Mouse (Mus musculus) CH12.LX (cell line): Measurements from ENCODE around the gene Tet3. TPM values are rescaled to one million over a fixed set of nuclear protein-coding genes. Genes with fewer than 3 reads are reported as not detected.

Experiments used
- DNase-seq: peaks from one replicate; pipeline ENCODE4 v3.0.0-alpha.2; 2013; ENCODE audit errors: extremely low read depth
- H3K27ac ChIP-seq: 2 replicates; pipeline ENCODE4 v1.5.1; 2012; ENCODE audit warnings: low read depth, mild to moderate bottlenecking, control low read depth, moderate library complexity; ENCODE audit not compliant: insufficient read depth
- H3K27me3 ChIP-seq: replicated peaks from 2 replicates; pipeline ENCODE3; 2012; ENCODE audit warnings: inconsistent platforms
- H3K36me3 ChIP-seq, 2 experiments: replicated peaks in 1 of 2; 2 replicates each; pipeline versions ENCODE3 to v1.6.1; 2012; ENCODE audit warnings: inconsistent platforms in 1 of 2, low read length in 1 of 2, mild to moderate bottlenecking in 1 of 2, mixed read lengths in 1 of 2, moderate library complexity in 1 of 2; ENCODE audit not compliant: control insufficient read depth in 1 of 2, insufficient read depth in 1 of 2
- H3K4me1 ChIP-seq, 2 experiments: 2 replicates each; pipeline ENCODE4 v1.6.1; 2012; ENCODE audit warnings: inconsistent platforms in 1 of 2, moderate library complexity in 1 of 2; ENCODE audit not compliant: insufficient read depth in 2 of 2, control insufficient read depth in 1 of 2
- H3K4me2 ChIP-seq: 2 replicates; pipeline ENCODE4 v1.6.1; 2012; ENCODE audit warnings: low read depth, mild to moderate bottlenecking, control low read depth; ENCODE audit not compliant: poor library complexity, insufficient read depth, severe bottlenecking
- H3K4me3 ChIP-seq, 3 experiments: fragments of 150-350 bp in 1 of 3; sonication (generic) in 1 of 3; replicated peaks in 1 of 3; 2 replicates each; pipeline versions ENCODE3 to v1.5.1; 2011 to 2012; ENCODE audit warnings: low read depth in 2 of 3, low read length in 2 of 3, mild to moderate bottlenecking in 2 of 3, moderate library complexity in 2 of 3, control low read depth in 1 of 3, improper control_type of control experiment in 1 of 3, inconsistent platforms in 1 of 3, mixed read lengths in 1 of 3; ENCODE audit not compliant: poor library complexity in 1 of 3
- H3K79me2 ChIP-seq: replicated peaks from 2 replicates; pipeline ENCODE4 v1.6.1; 2012; ENCODE audit warnings: mild to moderate bottlenecking, moderate library complexity; ENCODE audit not compliant: control insufficient read depth, poor library complexity, insufficient read depth, severe bottlenecking; ENCODE audit errors: extremely low read depth
- H3K9ac ChIP-seq: 2 replicates; pipeline ENCODE4 v1.6.1; 2012; ENCODE audit warnings: low read depth, mild to moderate bottlenecking, control low read depth, moderate library complexity; ENCODE audit not compliant: insufficient read depth
- H3K9me3 ChIP-seq: replicated peaks from 2 replicates; pipeline ENCODE3; 2012; ENCODE audit warnings: low read length, inconsistent platforms, mixed read lengths
- CTCF ChIP-seq, 2 experiments: IDR thresholded peaks in 1 of 2; conservative IDR thresholded peaks in 1 of 2; 2 replicates each; pipeline ENCODE4 v1.5.1; 2011 to 2012; ENCODE audit warnings: low read depth in 2 of 2, low read length in 2 of 2, improper control_type of control experiment in 1 of 2, inconsistent platforms in 1 of 2, mild to moderate bottlenecking in 1 of 2, moderate library complexity in 1 of 2
- E2F4 ChIP-seq: IDR thresholded peaks from 2 replicates; pipeline ENCODE4 v1.6.1; 2011; ENCODE audit warnings: low read depth, low read length, improper control_type of control experiment; ENCODE audit not compliant: insufficient replicate concordance
- ELF1 ChIP-seq: IDR thresholded peaks from 2 replicates; pipeline ENCODE4 v1.6.1; 2014; ENCODE audit warnings: low read depth, mild to moderate bottlenecking, inconsistent platforms, low read length, improper control_type of control experiment
- EP300 ChIP-seq: IDR thresholded peaks from 2 replicates; pipeline ENCODE4 v1.6.1; 2011; ENCODE audit warnings: low read length, improper control_type of control experiment
- ETS1 ChIP-seq: conservative IDR thresholded peaks from 2 replicates; pipeline ENCODE4 v1.6.1; 2012; ENCODE audit warnings: low read depth, mild to moderate bottlenecking, inconsistent platforms, low read length, improper control_type of control experiment, moderate library complexity
- GABPA ChIP-seq: IDR thresholded peaks from 2 replicates; pipeline ENCODE4 v1.6.1; 2012; ENCODE audit warnings: low read depth, low read length, improper control_type of control experiment, inconsistent platforms; ENCODE audit not compliant: insufficient replicate concordance
- IRF4 ChIP-seq: IDR thresholded peaks from 2 replicates; pipeline ENCODE4 v1.6.1; 2014; ENCODE audit warnings: low read depth, mild to moderate bottlenecking, inconsistent platforms, low read length, improper control_type of control experiment
- MAFK ChIP-seq: IDR thresholded peaks from 2 replicates; pipeline ENCODE4 v1.6.1; 2011; ENCODE audit warnings: low read length, improper control_type of control experiment; ENCODE audit not compliant: insufficient replicate concordance
- MAX ChIP-seq: IDR thresholded peaks from 2 replicates; pipeline ENCODE4 v1.6.1; 2011; ENCODE audit warnings: low read length, improper control_type of control experiment
- MAZ ChIP-seq: IDR thresholded peaks from 2 replicates; pipeline ENCODE4 v1.6.1; 2012; ENCODE audit warnings: low read depth, mild to moderate bottlenecking, inconsistent platforms, low read length, improper control_type of control experiment, moderate library complexity
- MEF2A ChIP-seq: IDR thresholded peaks from 2 replicates; pipeline ENCODE4 v1.6.1; 2014; ENCODE audit warnings: low read depth, mild to moderate bottlenecking, inconsistent platforms, low read length, improper control_type of control experiment, borderline replicate concordance
- NRF1 ChIP-seq: IDR thresholded peaks from 2 replicates; pipeline ENCODE4 v1.6.1; 2014; ENCODE audit warnings: low read depth, mild to moderate bottlenecking, inconsistent platforms, low read length, improper control_type of control experiment, moderate library complexity
- RCOR1 ChIP-seq: conservative IDR thresholded peaks from 2 replicates; pipeline ENCODE4 v1.6.1; 2012; ENCODE audit warnings: low read depth, mild to moderate bottlenecking, inconsistent platforms, low read length, improper control_type of control experiment
- SIN3A ChIP-seq: IDR thresholded peaks from 2 replicates; pipeline ENCODE4 v1.6.1; 2012; ENCODE audit warnings: low read length, improper control_type of control experiment, inconsistent platforms
- TBP ChIP-seq: conservative IDR thresholded peaks from 2 replicates; pipeline ENCODE4 v1.6.1; 2011; ENCODE audit warnings: low read depth, low read length, improper control_type of control experiment
- UBTF ChIP-seq: IDR thresholded peaks from 2 replicates; pipeline ENCODE4 v1.6.1; 2012; ENCODE audit warnings: low read depth, mild to moderate bottlenecking, inconsistent platforms, low read length, improper control_type of control experiment, moderate library complexity
- ZC3H11A ChIP-seq: IDR thresholded peaks from 2 replicates; pipeline ENCODE4 v1.6.1; 2012; ENCODE audit warnings: low read depth, mild to moderate bottlenecking, inconsistent platforms, low read length, improper control_type of control experiment
- ZNF384 ChIP-seq: IDR thresholded peaks from 2 replicates; pipeline ENCODE4 v1.6.1; 2012; ENCODE audit warnings: low read depth, low read length, improper control_type of control experiment, inconsistent platforms
- dilution Hi-C: fragments of 300-500 bp; cut with MboI; formaldehyde crosslinking; loops from 2 replicates; pipeline ENCODE4 v1.14.3; 2020; ENCODE audit warnings: low sequenced_read_pairs; ENCODE audit not compliant: extremely low pct_unique_long_range_greater_than_20kb, extremely low pct_ligation_motif_present
- in situ Hi-C: fragments of 300-500 bp; cut with MboI; formaldehyde crosslinking; loops from 3 replicates; pipeline ENCODE4 v1.14.3; 2019; ENCODE audit warnings: low sequenced_read_pairs, low pct_ligation_motif_present, low pct_unique_long_range_greater_than_20kb, mixed read lengths
- polyA plus RNA-seq: library from polyadenylated mRNA; unstranded; fragments of >175 nt; gene quantifications from 2 replicates; pipeline ENCODE4 v1.2.1, GENCODE M21; 2012; ENCODE audit warnings: low read depth; ENCODE audit not compliant: insufficient read length
- total RNA-seq, 2 experiments: library from RNA; depleted of rRNA; stranded (reverse); fragments of 300-350 nt in 1 of 2; fragments of >200 nt in 1 of 2; gene quantifications; 2 replicates each; pipeline ENCODE4 v1.2.3; 2012 to 2014

Gene Tet3
- total and polyA plus RNA-seq, 3 experiments, result 3.2 to 10.0 (median 8.2) TPM

DNA sequence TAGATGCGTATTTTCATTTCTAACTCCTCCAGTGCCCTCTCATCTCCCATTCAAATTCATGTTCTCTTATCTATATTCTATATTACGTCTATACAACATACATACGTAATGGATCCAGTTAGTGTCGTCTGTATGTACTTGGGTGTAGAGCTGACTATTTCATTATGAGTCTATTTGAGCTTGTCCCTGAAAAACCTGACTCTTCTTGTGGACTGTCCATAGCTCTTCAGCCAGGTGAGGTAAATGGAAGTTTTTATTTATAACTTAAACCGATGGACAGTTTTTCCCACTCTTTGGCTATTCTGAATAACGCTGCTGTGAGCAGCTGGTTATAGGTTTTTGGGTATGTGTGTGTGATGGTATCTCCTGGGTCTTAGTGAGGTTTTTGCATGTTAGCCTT lies 132.1 kb downstream of the Tet3 start:
- Histone ChIP-seq H3K4me1 (peaks cover 13 to 38% of the 10 kb centered on the region in 2 experiments), H3K9me3 (no peaks in the 10 kb centered on the region), H3K27ac (no peak overlapping the region), H3K9ac (peak overlapping the region; percentile 96; the same call in 1 of the 2 replicates), H3K4me2 (peak overlapping the region; percentile 99), H3K4me3 (peak overlapping the region; percentile 85 to 94 (median 93)), H3K36me3 (peaks cover 28 to 38% of the 10 kb centered on the region in 2 experiments), H3K79me2 (peaks cover 64% of the 10 kb centered on the region), H3K27me3 (no peaks in the 10 kb centered on the region)
- in situ Hi-C loops (no loop called here), dilution Hi-C loops (no loop called here)
- no peak for DNase-seq
- TF ChIP-seq RCOR1 (no peak), UBTF (no peak), SIN3A (no peak), ETS1 (no peak), ZNF384 (no peak), GABPA (no peak), EP300 (no peak), CTCF (conservative IDR thresholded peaks at IDR 0.05 in 1 of 2, IDR thresholded peaks at IDR 0.05 in 1 of 2; ENCODE audit: low read depth in 2 of 2, low read length in 2 of 2) (no peak), TBP (no peak), MAX (no peak), ZC3H11A (no peak), IRF4 (no peak), NRF1 (no peak), E2F4 (no peak), MAFK (no peak)

DNA sequence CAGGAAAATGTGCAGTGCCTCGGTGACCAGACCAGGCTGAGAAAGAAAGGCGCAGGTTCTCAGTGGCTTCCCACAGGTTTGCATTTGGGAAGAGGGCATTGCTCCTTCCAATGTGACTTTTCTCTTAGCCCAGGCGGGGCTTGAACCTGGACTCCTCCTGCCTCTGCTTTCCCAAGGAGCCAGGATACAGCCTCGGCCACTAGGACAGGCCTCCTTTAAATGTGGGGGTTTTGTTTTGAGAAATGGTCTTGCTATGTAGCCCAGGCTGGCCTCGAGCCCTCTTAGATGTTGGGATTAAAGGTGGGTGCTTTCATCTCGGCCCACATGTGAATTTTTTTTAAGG lies 132.5 kb downstream of the Tet3 start:
- Histone ChIP-seq H3K79me2 (peaks cover 64% of the 10 kb centered on the region), H3K4me2 (peak overlapping the region; percentile 43; the same call in 1 of the 2 replicates)
- dilution Hi-C loops, result no loop called here

More for the DNA sequence above, 132.5 kb downstream of the Tet3 start:
- TF ChIP-seq SIN3A (no peak), NRF1 (no peak), MAX (no peak), MAZ (no peak), ELF1 (no peak), MAFK (no peak), MEF2A (no peak), IRF4 (no peak), UBTF (no peak)
- Histone ChIP-seq H3K27me3 (no peaks in the 10 kb centered on the region), H3K9ac (peak overlapping the region; percentile 96), H3K9me3 (no peaks in the 10 kb centered on the region), H3K4me1 (peaks cover 13 to 42% of the 10 kb centered on the region in 2 experiments), H3K27ac (no peak overlapping the region), H3K4me3 (peak overlapping the region; percentile 85 to 94 (median 93)), H3K36me3 (peaks cover 26 to 35% of the 10 kb centered on the region in 2 experiments)
- in situ Hi-C loops, result no loop called here
- no peak for DNase-seq
